In genomic region chr8:9060166-9060565, GRCm38 (mm10) we compare ENCODE assay signal across 11 mouse cellular contexts.
"Had no signal": no experiment of that assay in that cellular context is flagged by ENCODE, and none has a peak within 500 bp of the region (broad histone marks: within the 10 kb centered on the region; RNA-seq: fewer than 3 reads in every experiment).

No protein-coding gene starts in this region.

- DNase-seq: lung, adult 18-20 months; lung, embryonic 14.5 days; lung, postnatal 10 days; lung, postnatal 4 days; midbrain, embryonic 14.5 days; retina, postnatal 1 day; right cerebral cortex, postnatal 14 days; spleen, adult 18-20 months; thymus, adult 2 months; thymus, postnatal 25 days; thymus, postnatal 4 days had no signal
